Mouse (Mus musculus): Measurements from ENCODE around the gene BC025920. TPM values are rescaled to one million over a fixed set of nuclear protein-coding genes. Genes with fewer than 3 reads are reported as not detected.
"Not testable (repeated sequence)": the region's sequence is repeated elsewhere in the genome, so short reads cannot be mapped to it uniquely, and the experiment has no call there.

The BC025920 gene
- polyA plus RNA-seq, 1 experiment: 1.7 TPM

GRCm38 (mm10) chr10:81604019-81604967, 1.8 kb upstream of the BC025920 start:
- DNase-seq (ENCODE audit: low read depth): no peak

- DNase-seq (ENCODE audit: low read depth): no peak
Measured at GRCm38 (mm10) chr10:81604968-81605665, 953 bp upstream of the BC025920 start.

- no peak for DNase-seq (ENCODE audit: low read depth)
Measured at GRCm38 (mm10) chr10:81605666-81605973, 450 bp upstream of the BC025920 start.

- no peak for DNase-seq (ENCODE audit: low read depth)
Measured at GRCm38 (mm10) chr10:81608308-81608707, 2.2 kb downstream of the BC025920 start.

- no peak for DNase-seq (ENCODE audit: low read depth)
Measured at GRCm38 (mm10) chr10:81612779-81613178, 6.7 kb downstream of the BC025920 start.

- no peak for DNase-seq (ENCODE audit: low read depth)
Measured at GRCm38 (mm10) chr10:81615486-81615885, 9.4 kb downstream of the BC025920 start.

GRCm38 (mm10) chr10:81619976-81620375, 13.9 kb downstream of the BC025920 start:
- DNase-seq (ENCODE audit: low read depth): no peak

- DNase-seq (ENCODE audit: low read depth): no peak
Measured at GRCm38 (mm10) chr10:81620786-81621185, 14.7 kb downstream of the BC025920 start.

- no peak for DNase-seq (ENCODE audit: low read depth)
Measured at GRCm38 (mm10) chr10:81623441-81623840, 17.4 kb downstream of the BC025920 start.

- DNase-seq (ENCODE audit: low read depth): no peak
Measured at GRCm38 (mm10) chr10:81626101-81626993, 20.3 kb downstream of the BC025920 start.

- peak; percentile 61 for DNase-seq (ENCODE audit: low read depth)
Measured at GRCm38 (mm10) chr10:81626994-81627835, 21.1 kb downstream of the BC025920 start, which contains the start of gene Sirt6. TSS of gene Sirt6 (minus strand) at chr10:81627797.

GRCm38 (mm10) chr10:81627836-81628220, 21.8 kb downstream of the BC025920 start:
- DNase-seq (ENCODE audit: low read depth): no peak

- DNase-seq (ENCODE audit: low read depth): no peak
Measured at GRCm38 (mm10) chr10:81628390-81628789, 22.3 kb downstream of the BC025920 start, which contains the start of gene Ankrd24. TSS of gene Ankrd24 (plus strand) at chr10:81628540.

GRCm38 (mm10) chr10:81633253-81634099, 27.4 kb downstream of the BC025920 start:
- DNase-seq (ENCODE audit: low read depth): no peak

- DNase-seq (ENCODE audit: low read depth): no peak
Measured at GRCm38 (mm10) chr10:81636338-81636737, 30.3 kb downstream of the BC025920 start.

GRCm38 (mm10) chr10:81638101-81638500, 32.0 kb downstream of the BC025920 start:
- no peak for DNase-seq (ENCODE audit: low read depth)

GRCm38 (mm10) chr10:81640825-81641224, 34.8 kb downstream of the BC025920 start:
- not testable (repeated sequence) for DNase-seq (ENCODE audit: low read depth)

GRCm38 (mm10) chr10:81641566-81641965, 35.5 kb downstream of the BC025920 start:
- no peak for DNase-seq (ENCODE audit: low read depth)

GRCm38 (mm10) chr10:81641978-81642647, 36.0 kb downstream of the BC025920 start:
- DNase-seq (ENCODE audit: low read depth): no peak
